In the genomic region with DNA sequence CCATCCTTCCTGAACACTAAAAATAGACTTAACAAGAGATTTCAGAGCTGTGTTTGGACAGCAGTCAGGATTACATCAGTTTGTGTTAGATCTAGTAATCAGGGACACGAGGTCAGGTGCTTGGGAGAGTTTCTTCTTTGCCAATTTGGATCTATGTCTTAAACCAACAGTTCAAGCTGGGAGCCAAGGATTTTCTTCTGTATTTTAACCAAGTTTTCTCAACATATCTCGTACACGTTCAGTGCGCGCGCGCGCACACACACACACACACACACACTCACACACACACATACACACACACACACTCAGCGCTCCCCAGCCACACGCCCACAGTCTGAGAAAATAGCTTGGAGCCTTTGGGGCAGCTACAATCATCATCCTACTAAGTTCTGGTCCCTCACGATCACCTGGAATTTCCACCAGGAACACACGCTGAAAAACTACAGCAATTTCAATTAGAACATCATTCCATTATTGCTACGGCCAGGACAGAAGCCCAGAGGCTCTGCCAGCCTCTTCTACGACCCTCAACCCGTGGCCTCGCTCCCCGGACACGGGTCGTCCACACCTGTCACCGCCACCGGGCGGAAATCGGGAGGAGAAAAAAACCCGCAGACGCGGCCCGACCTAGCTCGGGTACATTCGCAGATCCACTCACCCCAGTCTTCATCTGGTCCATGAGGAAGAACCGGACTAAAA, we compare ENCODE assay signal across 7 mouse cellular contexts. TPM values are rescaled to one million over a fixed set of nuclear protein-coding genes. Genes with fewer than 3 reads are reported as not detected.
DNase-seq lines count a peak whose midpoint lies in the region; ATAC-seq and TF ChIP-seq lines count a peak whose summit lies in the region.

No protein-coding gene starts in this region.

- H3K4me3 ChIP-seq in forebrain, embryonic 12.5 days (replicated peaks), result peak overlapping the region; percentile 89
- peak overlapping the region; percentile 73 for H3K4me3 ChIP-seq in intestine, postnatal 0 days (ENCODE audit: low read depth, low read length)
- H3K4me3 ChIP-seq in megakaryocyte, embryonic 14.5 days (replicated peaks), result peak overlapping the region; percentile 95

- peaks cover 9% of the 10 kb centered on the region for H3K4me1 ChIP-seq in forebrain, embryonic 12.5 days
- no peaks in the 10 kb centered on the region for H3K4me1 ChIP-seq in intestine, postnatal 0 days (replicated peaks; ENCODE audit: control insufficient read depth, insufficient read depth, low read length)
- H3K4me1 ChIP-seq in megakaryocyte, embryonic 14.5 days, result peaks cover 47% of the 10 kb centered on the region

- H3K9me3 ChIP-seq in forebrain, embryonic 12.5 days, result no peaks in the 10 kb centered on the region
- no peaks in the 10 kb centered on the region for H3K9me3 ChIP-seq in intestine, postnatal 0 days (ENCODE audit: control insufficient read depth)
- no peaks in the 10 kb centered on the region for H3K9me3 ChIP-seq in megakaryocyte, embryonic 14.5 days

- H3K9ac ChIP-seq in forebrain, embryonic 12.5 days, result peak overlapping the region; percentile 80
- peak overlapping the region; percentile 68 for H3K9ac ChIP-seq in intestine, postnatal 0 days (ENCODE audit: low read depth, low read length)

- peak; percentile 28 for DNase-seq in right cerebral cortex, postnatal 14 days
- DNase-seq in right cerebral cortex, adult 18-20 months, result no peak
- DNase-seq in adrenal gland, postnatal 14 days, result peak; percentile 47

- peak; percentile 47 for ATAC-seq in forebrain, embryonic 12.5 days (ENCODE audit: low FRiP score)
- peak; percentile 39 for ATAC-seq in intestine, postnatal 0 days
- ATAC-seq in inflammation-experienced regulatory T-cells, adult 6 months, result no peak

- no peak for TF ChIP-seq CTCF in intestine, postnatal 0 days (IDR thresholded peaks at IDR 0.05; ENCODE audit: low read depth)

- H3K36me3 ChIP-seq in forebrain, embryonic 12.5 days (replicated peaks), result no peaks in the 10 kb centered on the region; the same call in 1 of the 2 replicates
- H3K36me3 ChIP-seq in intestine, postnatal 0 days (ENCODE audit: control insufficient read depth, insufficient read depth), result no peaks in the 10 kb centered on the region
- peaks cover 22% of the 10 kb centered on the region for H3K36me3 ChIP-seq in megakaryocyte, embryonic 14.5 days (replicated peaks; ENCODE audit: low read length)

- H3K27ac ChIP-seq in forebrain, embryonic 12.5 days, result peak overlapping the region; percentile 61
- peak overlapping the region; percentile 55 for H3K27ac ChIP-seq in intestine, postnatal 0 days (ENCODE audit: low read depth, low read length)

- H3K27me3 ChIP-seq in forebrain, embryonic 12.5 days, result no peaks in the 10 kb centered on the region
- H3K27me3 ChIP-seq in intestine, postnatal 0 days (replicated peaks; ENCODE audit: control insufficient read depth, insufficient read depth, low read length), result no peaks in the 10 kb centered on the region
- no peaks in the 10 kb centered on the region for H3K27me3 ChIP-seq in megakaryocyte, embryonic 14.5 days (replicated peaks)

- 4% methylated on average over 30 of the region's 30 CpGs for WGBS in forebrain, embryonic 12.5 days
- WGBS in intestine, postnatal 0 days, result 2% methylated on average over 30 of the region's 30 CpGs

- H3K4me2 ChIP-seq in forebrain, embryonic 12.5 days, result peak overlapping the region; percentile 85
- H3K4me2 ChIP-seq in intestine, postnatal 0 days (replicated peaks; ENCODE audit: low read depth), result peak overlapping the region; percentile 84

RNA-seq across cellular contexts. Expression of a gene that starts 0.4 kb away (rescaled TPM):
- total RNA-seq in adrenal gland, postnatal 14 days (2021), result 31.5 and 33.0 TPM in 2 replicates
- polyA plus RNA-seq in forebrain, embryonic 12.5 days (2016; fragmentation: Nextera tagmentation; extraction: Ambion mirVana), result 8.7 and 8.9 TPM in 2 replicates
- 5.4 and 6.2 TPM in 2 replicates for polyA plus RNA-seq in intestine, postnatal 0 days (2015; fragmentation: Nextera tagmentation; extraction: Ambion mirVana)
- 3.1 and 4.8 TPM in 2 replicates for polyA plus RNA-seq in megakaryocyte, embryonic 14.5 days (2012; ENCODE audit: insufficient read depth, low replicate concordance)
- 10 to 100 TPM in 1 of 3 experiments, 1 to 10 TPM in 2; 7.0 to 10.8 (median 9.6) TPM for polyA plus RNA-seq in inflammation-experienced regulatory T-cells, adult 6 months (2017; shearing (Covaris generic))

RNA-seq across cellular contexts. Expression of a gene that starts 17.7 kb away (rescaled TPM):
- total RNA-seq in adrenal gland, postnatal 14 days (2021), result 0.44 and 0.64 TPM in 2 replicates
- not detected in 2 replicates for polyA plus RNA-seq in forebrain, embryonic 12.5 days (2016; fragmentation: Nextera tagmentation; extraction: Ambion mirVana)
- 9.5 and 9.7 TPM in 2 replicates for polyA plus RNA-seq in intestine, postnatal 0 days (2015; fragmentation: Nextera tagmentation; extraction: Ambion mirVana)
- 3.3 and 14.1 TPM in 2 replicates for polyA plus RNA-seq in megakaryocyte, embryonic 14.5 days (2012; ENCODE audit: insufficient read depth, low replicate concordance)
- polyA plus RNA-seq in inflammation-experienced regulatory T-cells, adult 6 months (2017; shearing (Covaris generic)), result under 1 TPM in 1 of 3 experiments, not detected in 2; 0.53 TPM

RNA-seq across cellular contexts. Expression of a gene that starts 18.2 kb away (rescaled TPM):
- 11.9 and 17.5 TPM in 2 replicates for total RNA-seq in adrenal gland, postnatal 14 days (2021)
- polyA plus RNA-seq in forebrain, embryonic 12.5 days (2016; fragmentation: Nextera tagmentation; extraction: Ambion mirVana), result 28.6 and 33.3 TPM in 2 replicates
- 65.1 and 79.2 TPM in 2 replicates for polyA plus RNA-seq in intestine, postnatal 0 days (2015; fragmentation: Nextera tagmentation; extraction: Ambion mirVana)
- polyA plus RNA-seq in megakaryocyte, embryonic 14.5 days (2012; ENCODE audit: insufficient read depth, low replicate concordance), result 2.7 and 7.6 TPM in 2 replicates
- polyA plus RNA-seq in inflammation-experienced regulatory T-cells, adult 6 months (2017; shearing (Covaris generic)), result 10 to 100 TPM; 11.0 to 16.1 (median 11.7) TPM

RNA-seq across cellular contexts. Expression of a gene that starts 45.6 kb away (rescaled TPM):
- total RNA-seq in adrenal gland, postnatal 14 days (2021), result not detected in 2 replicates
- polyA plus RNA-seq in forebrain, embryonic 12.5 days (2016; fragmentation: Nextera tagmentation; extraction: Ambion mirVana), result not detected in 2 replicates
- 0.12 and 0.20 TPM in 2 replicates for polyA plus RNA-seq in intestine, postnatal 0 days (2015; fragmentation: Nextera tagmentation; extraction: Ambion mirVana)
- polyA plus RNA-seq in megakaryocyte, embryonic 14.5 days (2012; ENCODE audit: insufficient read depth, low replicate concordance), result 1.4 TPM in 1 of 2 replicates, not detected in the other
- polyA plus RNA-seq in inflammation-experienced regulatory T-cells, adult 6 months (2017; shearing (Covaris generic)), result not detected
